ENCODE assay signal across 10 mouse cellular contexts in genomic region chr7:25625594-25626250, GRCm38 (mm10). TPM values are rescaled to one million over a fixed set of nuclear protein-coding genes. Genes with fewer than 3 reads are reported as not detected.
DNase-seq lines count a peak whose midpoint lies in the region; ATAC-seq and TF ChIP-seq lines count a peak whose summit lies in the region.
"Had no signal": no experiment of that assay in that cellular context is flagged by ENCODE, and none has a peak within 500 bp of the region (broad histone marks: within the 10 kb centered on the region; RNA-seq: fewer than 3 reads in every experiment).

No protein-coding gene starts in this region.

- no peak for TF ChIP-seq POLR2A in thymus, adult 2 months (IDR thresholded peaks at IDR 0.05; ENCODE audit: control insufficient read depth, extremely low read depth, insufficient read depth, low read length, poor library complexity)

- H3K4me1 ChIP-seq in thymus, adult 2 months (replicated peaks; ENCODE audit: control insufficient read depth, insufficient read depth, low read length), result peaks cover 27% of the 10 kb centered on the region
- peaks cover 22% of the 10 kb centered on the region for H3K4me1 ChIP-seq in stomach, embryonic 15.5 days

- no peak for ATAC-seq in stomach, embryonic 15.5 days (ENCODE audit: insufficient read depth, low FRiP score, low read depth)

- H3K36me3 ChIP-seq in thymus, adult 2 months (ENCODE audit: control insufficient read depth, insufficient read depth, low read length), result no peaks in the 10 kb centered on the region
- peaks cover 16% of the 10 kb centered on the region; the same call in 1 of the 2 replicates for H3K36me3 ChIP-seq in stomach, embryonic 15.5 days

- H3K4me3 ChIP-seq in thymus, adult 2 months (ENCODE audit: control insufficient read depth, insufficient read depth, low read length), result no peak overlapping the region
- no peak overlapping the region for H3K4me3 ChIP-seq in stomach, embryonic 15.5 days (replicated peaks)
- H3K4me3 ChIP-seq: myocyte had no signal

- peak; percentile 54 for DNase-seq in adrenal gland, postnatal 14 days
- DNase-seq in adrenal gland, adult 2 months, result no peak
- peak; percentile 68 for DNase-seq in thymus, adult 2 months
- no peak for DNase-seq in thymus, adult 18-20 months
- DNase-seq in kidney, postnatal 10 days, result peak; percentile 62
- no peak for DNase-seq in ovary, postnatal 10 days (ENCODE audit: low spot score)
- no peak for DNase-seq in left cerebral cortex, postnatal 14 days (ENCODE audit: low spot score in 2 of 2)

- TF ChIP-seq CTCF in thymus, adult 2 months (IDR thresholded peaks at IDR 0.05; ENCODE audit: borderline replicate concordance, control insufficient read depth, extremely low read depth, insufficient read depth, low read length, poor library complexity), result peak; percentile 20; the same call in 1 of the 2 replicates

- WGBS in thymus, adult 2 months, result 88% methylated on average over 10 of the region's 10 CpGs
- WGBS in stomach, embryonic 15.5 days, result 72% methylated on average over 10 of the region's 10 CpGs

- H3K9ac ChIP-seq in stomach, embryonic 15.5 days, result no peak overlapping the region

- no peaks in the 10 kb centered on the region for H3K9me3 ChIP-seq in stomach, embryonic 15.5 days

- H3K27ac ChIP-seq in thymus, adult 2 months (ENCODE audit: control insufficient read depth, insufficient read depth, low read length), result no peak overlapping the region
- H3K27ac ChIP-seq in stomach, embryonic 15.5 days, result peak overlapping the region; percentile 83

- no peak overlapping the region for H3K4me2 ChIP-seq in stomach, embryonic 15.5 days

- intact Hi-C loops in left cerebral cortex, postnatal 14 days (cut with DNase I), result no loop called here

- no peaks in the 10 kb centered on the region for H3K27me3 ChIP-seq in thymus, adult 2 months (ENCODE audit: control insufficient read depth, insufficient read depth, low read length)
- no peaks in the 10 kb centered on the region for H3K27me3 ChIP-seq in stomach, embryonic 15.5 days (replicated peaks)

RNA-seq across cellular contexts. Expression of gene B3gnt8, which starts 0.7 kb away (rescaled TPM):
- total RNA-seq in adrenal gland, postnatal 14 days (2021), result 3.6 and 6.2 TPM in 2 replicates
- total RNA-seq in adrenal gland, adult 2 months (2021), result 1 to 10 TPM; 1.8 to 4.5 TPM
- polyA plus RNA-seq in adrenal gland, adult 2 months (2012; rRNA removed), result 11.8 and 13.0 TPM in 2 replicates
- 28.7 and 32.8 TPM in 2 replicates for polyA plus RNA-seq in thymus, adult 2 months (2012; rRNA removed)
- 11.3 and 12.3 TPM in 2 replicates for polyA plus RNA-seq in stomach, embryonic 15.5 days (2015; fragmentation: Nextera tagmentation; extraction: Ambion mirVana)
- total RNA-seq in left cerebral cortex, postnatal 14 days (2021), result 1 to 10 TPM in 1 of 2 experiments, under 1 TPM in 1; 0.91 to 1.0 TPM

RNA-seq across cellular contexts. Expression of gene Dmac2, which starts 6.5 kb away (rescaled TPM):
- total RNA-seq in adrenal gland, postnatal 14 days (2021), result 37.4 and 43.7 TPM in 2 replicates
- 10 to 100 TPM; 21.4 to 35.3 TPM for total RNA-seq in adrenal gland, adult 2 months (2021)
- 54.0 and 54.5 TPM in 2 replicates for polyA plus RNA-seq in adrenal gland, adult 2 months (2012; rRNA removed)
- polyA plus RNA-seq in thymus, adult 2 months (2012; rRNA removed), result 80.2 and 86.2 TPM in 2 replicates
- 33.0 and 38.0 TPM in 2 replicates for polyA plus RNA-seq in stomach, embryonic 15.5 days (2015; fragmentation: Nextera tagmentation; extraction: Ambion mirVana)
- total RNA-seq in left cerebral cortex, postnatal 14 days (2021), result 10 to 100 TPM; 35.7 to 39.6 TPM

RNA-seq across cellular contexts. Expression of gene Erich4, which starts 10.0 kb away (rescaled TPM):
- total RNA-seq in adrenal gland, postnatal 14 days (2021), result not detected in 2 replicates
- total RNA-seq in adrenal gland, adult 2 months (2021), result not detected
- not detected in 2 replicates for polyA plus RNA-seq in adrenal gland, adult 2 months (2012; rRNA removed)
- polyA plus RNA-seq in thymus, adult 2 months (2012; rRNA removed), result not detected in 2 replicates
- polyA plus RNA-seq in stomach, embryonic 15.5 days (2015; fragmentation: Nextera tagmentation; extraction: Ambion mirVana), result 3.2 and 3.9 TPM in 2 replicates
- not detected for total RNA-seq in left cerebral cortex, postnatal 14 days (2021)
- total RNA-seq: heart, postnatal 10 days had no signal
- polyA plus RNA-seq: myocyte had no signal

RNA-seq across cellular contexts. Expression of gene Bckdha, which starts 33.1 kb away (rescaled TPM):
- total RNA-seq in adrenal gland, postnatal 14 days (2021), result 255 and 258 TPM in 2 replicates
- 100 to 1,000 TPM; 207 to 217 TPM for total RNA-seq in adrenal gland, adult 2 months (2021)
- 626 and 697 TPM in 2 replicates for polyA plus RNA-seq in adrenal gland, adult 2 months (2012; rRNA removed)
- polyA plus RNA-seq in thymus, adult 2 months (2012; rRNA removed), result 166 and 181 TPM in 2 replicates
- 54.5 and 56.8 TPM in 2 replicates for polyA plus RNA-seq in stomach, embryonic 15.5 days (2015; fragmentation: Nextera tagmentation; extraction: Ambion mirVana)
- 10 to 100 TPM; 32.0 to 32.7 TPM for total RNA-seq in left cerebral cortex, postnatal 14 days (2021)

RNA-seq across cellular contexts. Expression of gene Exosc5, which starts 33.2 kb away (rescaled TPM):
- total RNA-seq in adrenal gland, postnatal 14 days (2021), result 43.3 and 53.2 TPM in 2 replicates
- total RNA-seq in adrenal gland, adult 2 months (2021), result 10 to 100 TPM; 42.5 to 44.0 TPM
- 121 and 124 TPM in 2 replicates for polyA plus RNA-seq in adrenal gland, adult 2 months (2012; rRNA removed)
- polyA plus RNA-seq in thymus, adult 2 months (2012; rRNA removed), result 141 and 146 TPM in 2 replicates
- polyA plus RNA-seq in stomach, embryonic 15.5 days (2015; fragmentation: Nextera tagmentation; extraction: Ambion mirVana), result 71.8 and 79.8 TPM in 2 replicates
- total RNA-seq in left cerebral cortex, postnatal 14 days (2021), result 10 to 100 TPM; 22.6 to 23.9 TPM

Comparison
In these comparisons a context has a peak if more than half of its experiments do, and no peak if none do; other contexts are left out.
1. DNase-seq: peak in adrenal gland, postnatal 14 days (single experiment), thymus, adult 2 months (single experiment) and kidney, postnatal 10 days (single experiment); none in adrenal gland, adult 2 months (single experiment), thymus, adult 18-20 months (0 of 2), ovary, postnatal 10 days (single experiment) and left cerebral cortex, postnatal 14 days (0 of 2).